Mouse (Mus musculus): ENCODE results near the gene Pi16. TPM values are rescaled to one million over a fixed set of nuclear protein-coding genes. Genes with fewer than 3 reads are reported as not detected.

Gene Pi16
- polyA plus RNA-seq, 1 experiment: 4.7 TPM

DNA sequence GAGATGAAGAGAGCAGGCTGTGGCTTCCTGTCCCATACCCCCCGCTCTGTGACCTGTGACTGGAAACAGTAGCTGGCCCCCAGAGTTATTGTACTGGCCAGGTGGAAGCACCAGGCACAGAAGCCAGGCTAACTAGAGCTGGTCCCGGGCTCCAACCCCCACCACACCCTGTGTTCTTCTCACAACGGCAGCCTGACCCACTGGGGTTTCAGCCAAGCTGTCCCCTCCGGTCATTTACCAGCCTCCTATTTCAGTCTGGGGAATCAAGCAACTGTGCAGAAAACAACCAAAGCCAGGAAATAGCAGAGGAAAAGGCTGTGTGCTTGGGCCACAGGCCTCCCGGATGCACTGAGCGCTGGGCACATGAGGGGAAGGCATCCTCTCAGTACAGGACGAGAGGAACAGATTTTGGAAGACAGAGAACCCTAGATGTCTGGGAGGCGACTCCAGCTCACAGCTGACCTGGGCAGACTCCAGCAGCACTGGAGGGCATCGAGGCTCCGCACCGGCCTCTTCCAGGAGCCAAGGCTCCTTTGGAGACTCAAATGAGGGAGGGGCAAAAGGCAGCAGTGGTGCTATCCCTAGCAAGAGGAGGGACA, 21.8 kb downstream of the Pi16 start:
- Histone ChIP-seq H3K9me3 (no peaks in the 10 kb centered on the region), H3K27me3 (replicated peaks) (no peaks in the 10 kb centered on the region), H3K36me3 (replicated peaks; ENCODE audit: low read length) (peaks cover 95% of the 10 kb centered on the region), H3K4me3 (replicated peaks) (no peak overlapping the region), H3K4me1 (peaks cover 43% of the 10 kb centered on the region)
- TF ChIP-seq GATA1 (IDR thresholded peaks at IDR 0.05; ENCODE audit: borderline replicate concordance, low read length) (no peak), FLI1 (IDR thresholded peaks at IDR 0.05; ENCODE audit: low read length) (no peak)

DNA sequence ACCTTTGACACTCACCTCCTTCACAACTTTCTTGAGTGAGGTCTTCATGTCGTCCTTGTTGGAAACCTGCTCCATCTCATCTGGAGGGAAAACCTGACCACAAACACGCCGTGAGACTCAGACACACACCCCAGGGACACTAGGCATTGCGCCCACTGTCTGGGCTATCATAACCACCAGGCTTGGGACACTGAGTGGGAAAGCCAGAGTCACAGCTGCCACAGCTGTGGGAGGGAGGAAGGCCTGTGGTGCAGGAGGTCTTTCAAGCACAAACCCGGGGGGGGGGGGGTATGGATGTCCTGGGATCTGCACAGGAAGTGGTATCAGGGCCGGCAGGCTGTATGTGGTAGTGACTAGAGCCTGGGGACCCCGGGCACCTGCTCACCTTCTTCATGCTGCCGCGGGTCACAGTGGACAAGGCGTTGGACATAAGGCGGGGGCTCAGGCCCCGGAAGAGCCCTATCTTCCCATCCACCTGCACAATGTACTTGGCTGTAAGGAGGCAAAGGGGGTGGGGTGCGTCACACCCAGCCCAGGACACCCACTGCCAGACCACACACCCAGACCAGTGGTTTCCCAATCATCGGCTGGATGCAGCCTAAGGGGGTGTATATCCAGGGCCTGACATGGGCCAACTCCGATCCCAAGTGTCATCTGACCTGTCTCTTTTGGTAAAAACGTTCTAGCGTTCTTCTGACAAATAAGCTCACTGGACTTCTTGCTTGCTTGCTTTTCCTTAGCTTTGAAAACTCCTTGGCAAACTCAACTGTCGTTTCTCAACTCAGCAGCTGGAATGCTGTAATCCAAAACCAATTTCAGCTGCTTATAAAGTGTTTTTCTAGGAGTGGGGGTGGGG, 23.2 kb downstream of the Pi16 start:
- Histone ChIP-seq H3K4me1 (peaks cover 49% of the 10 kb centered on the region), H3K27me3 (replicated peaks) (no peaks in the 10 kb centered on the region), H3K36me3 (replicated peaks; ENCODE audit: low read length) (peaks cover 94% of the 10 kb centered on the region), H3K4me3 (replicated peaks) (no peak overlapping the region), H3K9me3 (no peaks in the 10 kb centered on the region)
- TF ChIP-seq FLI1 (IDR thresholded peaks at IDR 0.05; ENCODE audit: low read length) (no peak), GATA1 (IDR thresholded peaks at IDR 0.05; ENCODE audit: borderline replicate concordance, low read length) (no peak)

DNA sequence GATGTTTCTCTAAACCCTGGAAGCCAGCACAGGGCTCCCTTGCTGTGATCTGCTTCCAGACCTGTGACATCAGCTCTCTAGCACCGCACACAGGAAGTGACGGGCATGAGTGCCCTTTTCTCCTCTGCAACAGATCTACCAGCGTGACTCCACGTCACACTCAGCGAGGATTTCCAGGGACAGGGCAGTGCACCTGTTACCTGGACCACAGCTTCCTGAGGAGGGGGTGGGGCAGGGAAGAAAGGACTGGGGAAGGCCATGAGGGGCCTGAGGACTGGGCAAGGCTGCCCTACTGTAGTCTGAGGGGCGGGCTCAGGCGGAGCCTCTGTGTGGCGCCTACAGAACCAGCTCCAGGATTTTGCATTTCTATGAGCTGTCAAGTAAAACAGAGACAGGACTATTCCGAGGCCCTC, 24.1 kb downstream of the Pi16 start:
- Histone ChIP-seq H3K4me3 (replicated peaks) (peak overlapping the region; percentile 44), H3K9me3 (no peaks in the 10 kb centered on the region), H3K36me3 (replicated peaks; ENCODE audit: low read length) (peaks cover 84% of the 10 kb centered on the region), H3K4me1 (peaks cover 59% of the 10 kb centered on the region), H3K27me3 (replicated peaks) (no peaks in the 10 kb centered on the region)
- TF ChIP-seq GATA1 (IDR thresholded peaks at IDR 0.05; ENCODE audit: borderline replicate concordance, low read length): no peak
- TF ChIP-seq FLI1 (IDR thresholded peaks at IDR 0.05; ENCODE audit: low read length): no peak

DNA sequence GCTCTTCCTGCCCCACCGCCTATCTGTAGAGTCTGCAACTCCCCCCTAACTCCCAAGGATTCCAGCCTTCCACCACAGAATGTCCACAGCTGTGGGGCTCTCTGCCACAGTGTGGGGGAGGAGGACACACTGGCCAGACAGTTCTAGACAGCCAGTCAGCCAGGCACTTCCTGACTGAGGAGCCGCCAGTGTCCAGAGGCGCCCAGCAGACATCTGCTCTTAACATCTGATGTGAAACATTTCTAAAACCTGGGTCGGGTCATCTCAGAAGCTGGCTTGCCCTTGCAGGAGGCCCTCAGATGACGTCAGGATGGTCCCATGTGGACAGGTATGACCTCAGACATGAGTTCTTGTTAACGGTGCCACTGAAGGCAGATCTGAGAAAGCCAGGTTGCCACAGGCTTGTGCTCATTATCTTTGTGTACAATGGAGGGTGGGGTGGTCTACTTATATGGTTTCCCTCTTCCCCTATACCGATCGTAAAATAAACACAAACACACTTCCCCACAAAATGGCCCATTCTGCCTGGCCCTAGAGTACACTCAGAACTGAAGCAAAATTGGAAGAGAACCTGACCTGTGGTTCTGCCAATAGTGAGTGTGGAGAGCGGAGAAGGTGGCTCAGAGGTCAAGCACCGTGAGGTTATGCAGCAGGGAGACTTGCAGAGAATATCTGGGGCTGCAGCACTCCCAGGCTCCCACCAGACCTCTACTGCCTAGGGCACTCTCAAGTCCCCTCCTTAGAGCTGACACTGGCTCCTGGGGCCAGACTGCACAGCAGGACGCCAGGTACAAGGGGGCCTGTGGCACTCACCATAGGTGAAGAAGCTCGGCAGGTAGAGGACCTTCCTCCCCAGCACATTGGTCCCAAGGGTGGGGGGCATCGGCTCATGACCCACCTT, 24.8 kb downstream of the Pi16 start:
- Histone ChIP-seq H3K4me3 (replicated peaks) (peak overlapping the region; percentile 69), H3K27me3 (replicated peaks) (no peaks in the 10 kb centered on the region), H3K36me3 (replicated peaks; ENCODE audit: low read length) (peaks cover 78% of the 10 kb centered on the region), H3K4me1 (peaks cover 65% of the 10 kb centered on the region), H3K9me3 (no peaks in the 10 kb centered on the region)
- TF ChIP-seq FLI1 (IDR thresholded peaks at IDR 0.05; ENCODE audit: low read length): no peak

DNA sequence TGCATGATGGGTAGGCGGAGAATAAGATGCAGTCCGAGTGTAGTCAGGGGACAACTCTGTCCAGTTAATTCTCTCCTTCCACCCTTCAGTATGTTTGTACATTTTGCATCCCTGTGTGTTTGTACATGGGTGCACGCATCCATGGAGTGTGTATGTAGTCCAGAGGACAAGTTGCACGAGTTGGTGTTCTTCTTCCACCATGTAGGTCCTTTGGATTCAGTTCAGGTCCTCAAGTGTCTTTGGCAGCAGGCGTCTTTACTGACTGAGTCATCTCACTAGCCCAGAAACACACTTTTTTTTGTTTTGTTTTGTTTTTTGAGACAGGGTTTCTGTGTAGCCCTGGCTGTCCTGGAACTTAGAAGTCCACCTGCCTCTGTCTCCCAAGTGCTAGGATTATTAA, 25.8 kb downstream of the Pi16 start:
- peaks cover 68% of the 10 kb centered on the region for H3K36me3 ChIP-seq (replicated peaks; ENCODE audit: low read length)
- H3K27me3 ChIP-seq (replicated peaks): no peaks in the 10 kb centered on the region
- no peak for TF ChIP-seq FLI1 (IDR thresholded peaks at IDR 0.05; ENCODE audit: low read length)
- H3K4me1 ChIP-seq: peaks cover 70% of the 10 kb centered on the region
- H3K9me3 ChIP-seq: no peaks in the 10 kb centered on the region
- no peak overlapping the region for H3K4me3 ChIP-seq (replicated peaks)

DNA sequence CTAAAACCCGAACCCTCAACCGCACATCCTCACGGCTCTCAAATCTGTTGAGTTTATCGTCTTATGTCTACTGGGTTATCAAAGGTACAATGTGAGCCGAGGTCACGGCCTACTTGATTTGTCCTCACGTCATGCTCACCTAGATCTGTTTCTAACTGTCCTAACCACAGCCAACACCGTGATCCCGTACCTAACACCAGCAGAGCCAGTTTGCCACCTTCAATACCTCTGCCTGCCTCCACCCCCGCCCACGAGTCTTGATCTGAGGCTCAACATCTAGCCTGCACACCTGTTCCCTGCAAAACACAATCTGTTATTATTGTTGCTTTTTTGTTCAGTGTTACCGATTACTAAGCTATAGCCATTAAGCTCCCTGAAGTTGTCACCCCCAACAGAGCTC, 27.8 kb downstream of the Pi16 start:
- Histone ChIP-seq H3K4me3 (replicated peaks) (no peak overlapping the region), H3K27me3 (replicated peaks) (no peaks in the 10 kb centered on the region), H3K4me1 (peaks cover 73% of the 10 kb centered on the region), H3K9me3 (no peaks in the 10 kb centered on the region), H3K36me3 (replicated peaks; ENCODE audit: low read length) (peaks cover 47% of the 10 kb centered on the region)
- TF ChIP-seq FLI1 (IDR thresholded peaks at IDR 0.05; ENCODE audit: low read length) (no peak), GATA1 (IDR thresholded peaks at IDR 0.05; ENCODE audit: borderline replicate concordance, low read length) (no peak)

DNA sequence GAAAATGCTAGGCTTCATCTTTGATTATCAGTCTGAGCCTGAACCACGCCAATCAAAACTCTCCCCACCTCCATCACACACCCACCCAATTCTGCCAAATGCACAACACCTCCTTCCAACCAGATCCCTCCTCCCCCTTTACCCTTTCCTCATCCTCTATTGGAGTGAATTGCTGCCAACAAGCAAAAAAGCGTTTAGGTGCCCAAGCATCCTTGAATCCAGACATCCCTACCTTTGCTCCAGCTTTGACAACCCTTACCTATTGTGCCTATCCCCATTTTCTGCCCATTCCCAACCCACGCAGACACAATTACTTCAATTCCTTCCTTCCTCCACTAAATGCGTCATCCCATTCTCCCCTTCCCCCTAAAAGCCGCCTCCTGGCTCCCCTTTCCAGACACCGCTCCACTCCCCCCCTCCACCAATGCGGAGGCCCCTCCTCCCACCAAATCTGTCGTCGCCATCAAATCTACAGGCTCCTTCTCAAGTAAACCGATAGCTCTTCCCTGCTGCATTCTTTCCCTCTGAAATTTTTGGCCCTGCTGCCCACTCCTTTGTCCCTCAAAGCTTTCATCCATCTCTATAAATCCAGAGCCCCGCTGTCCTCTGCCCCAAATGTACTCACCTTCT, 29.1 kb downstream of the Pi16 start:
- H3K36me3 ChIP-seq (replicated peaks; ENCODE audit: low read length): peaks cover 34% of the 10 kb centered on the region
- peak overlapping the region; percentile 93 for H3K4me3 ChIP-seq (replicated peaks)
- no peaks in the 10 kb centered on the region for H3K9me3 ChIP-seq
- H3K27me3 ChIP-seq (replicated peaks): no peaks in the 10 kb centered on the region
- H3K4me1 ChIP-seq: peaks cover 62% of the 10 kb centered on the region
- no peak for TF ChIP-seq FLI1 (IDR thresholded peaks at IDR 0.05; ENCODE audit: low read length)
- no peak for TF ChIP-seq GATA1 (IDR thresholded peaks at IDR 0.05; ENCODE audit: borderline replicate concordance, low read length)

DNA sequence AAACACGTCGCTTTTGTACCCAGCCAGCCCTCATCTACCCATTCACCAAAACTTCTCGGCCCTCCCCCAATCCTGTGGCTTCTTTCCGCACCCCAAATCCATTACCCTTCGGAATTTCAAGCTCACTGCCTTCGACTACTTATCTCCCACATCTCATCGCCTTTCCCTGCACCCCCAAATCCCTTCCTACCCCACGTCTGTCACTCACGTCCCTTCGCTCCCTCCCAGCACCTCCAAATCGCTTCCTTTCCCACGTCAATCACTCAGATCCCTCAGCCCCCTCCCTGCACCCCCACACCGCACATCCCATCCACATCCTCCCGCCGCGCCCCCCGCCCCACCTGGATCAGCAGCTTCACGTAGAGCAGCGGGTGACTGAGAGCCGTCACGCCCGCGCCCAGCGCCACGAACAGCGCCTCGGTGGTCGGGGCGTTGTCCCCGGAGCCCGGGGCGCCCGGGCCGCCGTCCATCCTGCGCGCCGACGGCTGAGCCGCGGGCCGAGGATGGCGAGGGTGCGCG, 29.7 kb downstream of the Pi16 start:
- H3K4me1 ChIP-seq: peaks cover 56% of the 10 kb centered on the region
- H3K9me3 ChIP-seq: no peaks in the 10 kb centered on the region
- peaks cover 30% of the 10 kb centered on the region for H3K36me3 ChIP-seq (replicated peaks; ENCODE audit: low read length)
- H3K27me3 ChIP-seq (replicated peaks): no peaks in the 10 kb centered on the region
- TF ChIP-seq FLI1 (IDR thresholded peaks at IDR 0.05; ENCODE audit: low read length) (no peak), GATA1 (IDR thresholded peaks at IDR 0.05; ENCODE audit: borderline replicate concordance, low read length) (no peak)
- H3K4me3 ChIP-seq (replicated peaks): peak overlapping the region; percentile 93

DNA sequence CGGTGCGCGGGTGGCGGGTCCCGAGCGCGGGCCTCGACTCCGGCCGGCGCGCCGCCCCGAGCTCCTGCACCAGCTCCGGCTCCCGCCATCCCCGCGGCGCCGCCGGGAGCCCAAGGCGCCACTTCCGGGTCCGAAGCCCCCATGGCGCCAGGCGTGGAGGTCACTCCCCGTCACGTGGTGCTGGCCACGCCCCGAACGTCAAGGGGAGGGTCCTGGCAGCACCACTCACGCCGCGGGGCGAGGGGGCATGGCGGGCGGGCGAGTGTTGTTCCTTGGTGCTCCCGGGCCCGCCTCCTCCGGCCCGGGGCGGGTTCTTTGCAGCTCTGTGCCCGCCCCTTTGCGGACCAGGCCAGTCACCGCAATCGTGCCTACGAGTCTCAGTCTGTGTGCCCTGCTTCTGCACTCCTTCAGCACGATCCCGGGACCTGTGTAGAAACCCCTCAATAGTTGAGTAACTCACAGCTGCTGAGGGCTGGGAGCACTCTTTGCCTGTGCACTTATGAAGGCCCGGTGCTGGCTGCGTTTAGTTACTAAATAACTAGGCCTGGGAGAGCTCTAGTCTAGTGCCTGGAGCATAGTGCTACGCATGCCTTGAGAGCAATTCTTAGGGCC, 30.3 kb downstream of the Pi16 start, which contains the start of gene Mtch1:
Gene Mtch1 (minus strand): TSS at position 290 of the 612 bp plus-strand sequence.
- peaks cover 54% of the 10 kb centered on the region for H3K4me1 ChIP-seq
- peak within 1 kb of the TSS; percentile 93 for H3K4me3 ChIP-seq (replicated peaks)
- no peaks in the 10 kb centered on the region for H3K9me3 ChIP-seq
- TF ChIP-seq GATA1 (IDR thresholded peaks at IDR 0.05; ENCODE audit: borderline replicate concordance, low read length): no peak
- TF ChIP-seq FLI1 (IDR thresholded peaks at IDR 0.05; ENCODE audit: low read length): no peak
- H3K36me3 ChIP-seq (replicated peaks; ENCODE audit: low read length): peaks cover 24% of the 10 kb centered on the region
- no peaks in the 10 kb centered on the region for H3K27me3 ChIP-seq (replicated peaks)

All from megakaryocyte, embryonic 14.5 days (primary cell).